Mouse (Mus musculus) thymus, adult 2 months (tissue): Measurements from ENCODE around the gene Scarf1. TPM values are rescaled to one million over a fixed set of nuclear protein-coding genes. Genes with fewer than 3 reads are reported as not detected.

Experiments used
- DNase-seq: peaks from one replicate; pipeline ENCODE4 v3.0.0; 2021
- H3K27ac ChIP-seq: fragments of 200-500 bp; 2 replicates; pipeline ENCODE4 v1.5.1; 2012; ENCODE audit warnings: low read length, control low read depth; ENCODE audit not compliant: control insufficient read depth, insufficient read depth
- H3K27me3 ChIP-seq: fragments of 200-500 bp; 2 replicates; pipeline ENCODE4 v1.6.1; 2012; ENCODE audit warnings: mild to moderate bottlenecking, low read length, moderate library complexity, mixed read lengths; ENCODE audit not compliant: control insufficient read depth, insufficient read depth
- H3K36me3 ChIP-seq: fragments of 200-500 bp; 2 replicates; pipeline ENCODE4 v1.6.1; 2012; ENCODE audit warnings: mild to moderate bottlenecking, low read length, moderate library complexity; ENCODE audit not compliant: control insufficient read depth, insufficient read depth
- H3K4me1 ChIP-seq: fragments of 200-500 bp; replicated peaks from 2 replicates; pipeline ENCODE4 v1.6.1; 2012; ENCODE audit warnings: low read length; ENCODE audit not compliant: control insufficient read depth, insufficient read depth
- H3K4me3 ChIP-seq: fragments of 200-500 bp; 2 replicates; pipeline ENCODE4 v1.5.1; 2012; ENCODE audit warnings: mild to moderate bottlenecking, low read length, control low read depth, moderate library complexity; ENCODE audit not compliant: control insufficient read depth, insufficient read depth
- CTCF ChIP-seq: fragments of 200-500 bp; IDR thresholded peaks from 2 replicates; pipeline ENCODE4 v1.5.1; 2012; ENCODE audit warnings: mild to moderate bottlenecking, control low read depth, low read length, moderate library complexity, borderline replicate concordance; ENCODE audit not compliant: control insufficient read depth, poor library complexity, insufficient read depth; ENCODE audit errors: extremely low read depth
- POLR2A ChIP-seq: fragments of 200-500 bp; IDR thresholded peaks from 2 replicates; pipeline ENCODE4 v1.6.1; 2012; ENCODE audit warnings: mild to moderate bottlenecking, low read length, control low read depth, moderate library complexity; ENCODE audit not compliant: control insufficient read depth, poor library complexity, insufficient read depth; ENCODE audit errors: extremely low read depth
- WGBS: fragments of 180-500 bp; shearing (Covaris S2); methylation state at CpG from one replicate; pipeline ENCODE4 v1.1.7; 2018; 5-methylcytosine and 5-hydroxymethylcytosine counted together
- polyA plus RNA-seq: library from polyadenylated mRNA; depleted of rRNA; stranded (reverse); fragments of >200 nt; gene quantifications from 2 replicates; pipeline ENCODE4 v1.2.3, GENCODE M21; 2012

The Scarf1 gene
- polyA plus RNA-seq, 1 experiment: 4.7 TPM

DNA sequence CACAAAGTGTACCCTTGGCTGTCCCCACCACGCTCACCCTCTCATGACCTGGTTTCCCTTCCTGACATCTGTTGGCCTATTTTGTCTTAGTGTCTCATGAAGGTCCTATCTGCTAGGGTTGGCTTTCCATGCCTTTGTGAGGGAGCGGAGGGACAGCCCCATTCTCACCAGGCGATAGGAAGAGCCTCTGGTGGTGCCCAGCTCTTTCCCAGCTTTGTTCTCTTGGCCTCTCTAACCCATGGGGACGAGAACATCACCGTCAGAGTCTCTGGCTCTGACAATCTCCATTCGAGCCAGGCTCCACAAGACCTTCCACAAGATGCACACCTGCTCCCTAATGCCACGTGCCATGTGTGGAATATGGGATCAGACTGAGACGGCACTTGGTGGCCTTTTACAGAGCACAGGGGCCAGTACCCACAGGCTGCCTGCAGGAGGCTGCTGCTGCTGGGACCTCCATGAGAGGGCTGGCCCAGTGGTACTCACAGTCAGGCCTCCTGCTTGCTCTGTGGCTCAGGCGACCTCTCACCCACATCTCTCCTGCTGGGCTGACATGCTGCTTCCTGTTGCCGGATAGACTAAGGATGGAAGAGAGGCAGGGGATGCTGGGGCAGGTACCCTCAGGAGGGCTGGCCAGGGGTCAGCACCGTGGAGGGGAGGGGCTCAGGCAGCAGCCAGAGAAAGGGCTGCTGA, 24.3 kb downstream of the Scarf1 start:
- TF ChIP-seq CTCF (0 out of 2 replicates have a peak, but pooled peaks have one; percentile 44), POLR2A (peak; percentile 13; the same call in 1 of the 2 replicates)
- Histone ChIP-seq H3K27me3 (no peaks in the 10 kb centered on the region), H3K36me3 (no peaks in the 10 kb centered on the region), H3K27ac (peak overlapping the region; percentile 96), H3K4me1 (peaks cover 75% of the 10 kb centered on the region), H3K4me3 (peak overlapping the region; percentile 32)
- DNase-seq: peak; percentile 65
- 34% methylated on average over 11 of the region's 11 CpGs for WGBS

DNA sequence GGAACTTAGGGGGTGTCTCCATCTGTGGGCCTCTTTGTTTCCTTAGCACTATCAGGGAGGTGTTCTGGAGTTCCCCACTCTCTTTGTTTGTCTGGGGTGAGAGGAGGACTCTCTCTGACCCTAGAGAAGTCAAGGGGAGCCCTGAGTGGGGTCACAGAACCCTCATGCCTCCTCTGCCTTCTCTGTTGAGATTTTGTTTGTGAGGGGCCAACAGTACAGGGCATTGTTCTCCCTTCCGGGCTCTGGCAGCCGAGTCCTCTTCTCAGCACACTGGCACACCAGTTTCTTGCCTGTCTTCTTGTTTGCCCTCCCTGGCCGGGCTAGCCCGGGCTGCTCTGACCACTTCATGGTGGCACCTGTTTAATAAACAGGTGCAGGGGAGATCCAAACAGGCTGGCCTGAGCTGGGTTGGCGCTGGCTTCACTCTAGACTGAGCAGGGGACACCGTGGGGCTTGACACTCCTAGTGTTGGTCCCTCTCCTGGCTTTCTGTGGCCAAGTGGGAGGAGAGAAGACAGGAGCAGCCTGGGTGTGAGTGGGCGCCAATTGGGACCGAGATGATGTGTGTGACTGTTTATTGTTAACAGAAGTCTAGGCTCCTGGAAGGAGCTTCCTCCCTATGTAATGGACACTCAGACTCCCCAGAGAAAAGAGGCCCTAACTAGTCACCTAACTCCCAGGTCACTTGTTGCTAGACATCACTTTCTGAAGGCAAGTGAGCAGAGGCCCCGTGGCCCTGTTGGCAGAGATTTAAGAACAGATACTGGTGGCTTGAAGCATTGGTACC, 25.0 kb downstream of the Scarf1 start:
- Histone ChIP-seq H3K27me3 (no peaks in the 10 kb centered on the region), H3K36me3 (peaks cover 7% of the 10 kb centered on the region; the same call in 1 of the 2 replicates), H3K4me1 (peaks cover 79% of the 10 kb centered on the region), H3K27ac (peak overlapping the region; percentile 96), H3K4me3 (peak overlapping the region; percentile 32)
- peak; percentile 36 for DNase-seq
- whole genome bisulfite sequencing: 67% methylated on average over 9 of the region's 9 CpGs
- TF ChIP-seq CTCF (no peak), POLR2A (peak; percentile 2; the same call in 1 of the 2 replicates)

DNA sequence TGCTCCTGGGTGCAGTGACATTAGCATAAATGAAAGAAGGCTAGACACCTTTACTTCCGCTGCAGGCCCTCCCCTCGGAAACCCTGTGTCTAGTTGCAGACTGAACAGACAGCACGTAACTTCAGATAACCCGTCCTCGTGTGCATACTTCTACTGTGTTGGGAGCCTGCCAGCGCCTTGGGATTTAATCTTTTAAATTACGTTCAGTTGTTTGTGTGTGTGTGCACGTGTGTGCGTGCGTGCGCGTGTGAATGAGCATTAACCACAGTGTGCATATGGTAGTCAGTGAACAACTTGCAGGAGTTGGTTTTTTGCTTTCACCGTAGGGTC, 25.6 kb downstream of the Scarf1 start:
- peak overlapping the region; percentile 96 for H3K27ac ChIP-seq
- H3K36me3 ChIP-seq: peaks cover 9% of the 10 kb centered on the region; the same call in 1 of the 2 replicates
- 71% methylated on average over 13 of the region's 13 CpGs for WGBS

GRCm38 (mm10) chr11:75540209-75540608, 26.9 kb downstream of the Scarf1 start:
- Histone ChIP-seq H3K27me3 (no peaks in the 10 kb centered on the region), H3K27ac (peak overlapping the region; percentile 93), H3K4me3 (no peak overlapping the region), H3K4me1 (peaks cover 79% of the 10 kb centered on the region), H3K36me3 (peaks cover 19% of the 10 kb centered on the region)
- 89% methylated on average over 8 of the region's 8 CpGs for WGBS
- DNase-seq: no peak
- no peak for TF ChIP-seq CTCF
- TF ChIP-seq POLR2A: no peak

More for the DNA sequence above, 25.6 kb downstream of the Scarf1 start:
- Histone ChIP-seq H3K27me3 (no peaks in the 10 kb centered on the region), H3K4me1 (peaks cover 79% of the 10 kb centered on the region), H3K4me3 (no peak overlapping the region)
- no peak for DNase-seq
- TF ChIP-seq POLR2A: no peak
- TF ChIP-seq CTCF: no peak

DNA sequence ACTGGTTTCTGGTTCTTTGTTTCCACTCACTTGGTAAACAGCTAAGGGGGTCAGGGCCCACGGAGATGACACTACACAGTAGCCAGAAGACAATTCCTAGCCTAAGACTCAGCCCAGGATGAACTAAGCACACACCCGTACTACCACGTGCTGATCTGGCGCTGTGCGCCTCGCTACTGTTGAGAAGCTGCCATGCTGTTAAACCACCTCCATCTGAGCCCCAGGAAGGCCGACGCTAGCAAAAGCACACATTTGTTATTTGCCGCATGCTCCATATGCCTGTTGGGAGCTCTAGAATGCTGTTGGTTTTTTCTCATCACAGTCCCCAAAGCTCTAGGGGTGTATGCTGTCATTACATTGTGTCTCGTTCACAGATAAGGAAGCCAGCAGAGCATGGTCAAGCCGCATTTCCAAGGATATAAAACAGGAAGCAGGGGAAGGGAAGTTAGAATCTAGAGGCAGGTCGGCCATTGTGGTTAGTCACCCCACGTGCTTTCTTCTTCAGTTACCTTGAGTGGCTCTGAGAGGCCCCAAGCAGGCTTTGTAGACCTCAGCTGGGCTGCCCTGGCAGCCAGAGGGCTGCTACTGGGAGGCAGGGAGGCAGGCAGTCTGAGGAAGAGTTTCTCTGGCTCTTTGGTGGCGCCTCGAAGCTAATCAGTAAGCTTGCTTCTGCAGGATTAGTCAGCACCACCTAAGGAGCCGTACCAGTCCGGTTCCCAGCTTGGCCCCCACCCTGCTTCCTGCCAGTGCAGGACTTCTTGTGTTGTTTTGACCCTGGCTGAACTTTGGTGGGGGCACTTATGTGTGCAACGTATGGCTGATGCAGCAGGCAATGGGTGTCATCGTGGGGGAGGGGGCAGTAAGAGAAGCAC, 27.6 kb downstream of the Scarf1 start:
- WGBS: 28% methylated on average over 19 of the region's 19 CpGs
- Histone ChIP-seq H3K4me3 (peak overlapping the region; percentile 0; the same call in 1 of the 2 replicates), H3K27ac (peak overlapping the region; percentile 93), H3K36me3 (peaks cover 27% of the 10 kb centered on the region), H3K27me3 (no peaks in the 10 kb centered on the region), H3K4me1 (peaks cover 79% of the 10 kb centered on the region)
- DNase-seq: peak; percentile 46
- no peak for TF ChIP-seq POLR2A
- TF ChIP-seq CTCF: no peak

DNA sequence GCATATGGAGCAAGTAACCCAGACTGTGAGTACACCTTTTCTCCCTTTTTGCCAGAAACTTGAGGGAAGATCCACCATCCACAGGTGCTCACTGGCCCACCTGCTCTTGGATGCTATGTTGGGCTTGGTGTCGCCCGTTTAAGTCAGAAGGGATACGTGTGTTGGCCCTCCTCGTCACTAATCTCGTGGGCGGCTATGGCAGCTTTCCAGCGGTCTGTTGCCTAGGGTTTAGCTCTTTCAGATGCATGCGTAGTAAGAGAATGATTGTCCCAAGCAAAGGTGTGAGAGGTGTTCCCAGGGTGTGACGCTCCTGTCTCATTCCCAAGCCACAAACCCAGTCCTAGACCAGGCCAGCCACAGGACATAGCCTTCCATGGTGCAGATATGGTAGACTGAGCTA, 31.4 kb downstream of the Scarf1 start:
- H3K4me3 ChIP-seq: no peak overlapping the region
- H3K27me3 ChIP-seq: no peaks in the 10 kb centered on the region
- no peak for DNase-seq
- H3K27ac ChIP-seq: no peak overlapping the region
- TF ChIP-seq CTCF (no peak), POLR2A (no peak)
- H3K36me3 ChIP-seq: peaks cover 50% of the 10 kb centered on the region
- 95% methylated on average over 9 of the region's 9 CpGs for WGBS
- peaks cover 45% of the 10 kb centered on the region for H3K4me1 ChIP-seq
